Mouse (Mus musculus): ENCODE measurements around the gene Map3k4. TPM values are rescaled to one million over a fixed set of nuclear protein-coding genes. Genes with fewer than 3 reads are reported as not detected.

Gene Map3k4
- total and polyA plus RNA-seq, 2 experiments from 2014 or later, result 36.2 to 52.2 TPM

DNA sequence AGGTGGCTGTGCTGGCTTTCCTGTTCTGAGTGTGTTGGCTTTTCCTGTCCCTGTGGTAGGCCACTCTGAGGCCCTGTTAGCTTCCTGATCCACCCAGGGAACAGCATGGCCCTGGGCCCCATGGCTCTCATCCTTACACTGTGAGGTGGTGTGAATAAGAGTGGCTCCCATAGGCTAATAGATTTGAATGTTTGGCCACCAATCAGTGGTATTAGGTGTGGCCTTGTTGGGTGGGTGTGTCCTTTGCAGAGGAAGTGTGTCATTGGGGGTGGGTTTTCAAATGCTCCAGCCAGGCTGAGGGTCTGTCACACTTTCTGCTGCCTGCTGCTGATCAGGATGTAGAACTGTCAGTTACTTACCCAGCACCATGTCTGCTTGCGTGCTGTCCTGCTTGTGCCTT, 117.5 kb downstream of the Map3k4 start:
- Histone ChIP-seq H3K9ac (replicated peaks; ENCODE audit: low read length) (no peak overlapping the region), H3K4me3 (ENCODE audit: low read length) (no peak overlapping the region), H3K4me2 (ENCODE audit: low read depth, low read length) (no peak overlapping the region), H3K9me3 (ENCODE audit: low read length) (no peaks in the 10 kb centered on the region), H3K27ac (no peak overlapping the region), H3K4me1 (ENCODE audit: insufficient read depth, low read length) (peaks cover 29% of the 10 kb centered on the region), H3K36me3 (ENCODE audit: insufficient read depth, low read length) (peaks cover 5% of the 10 kb centered on the region; the same call in 1 of the 2 replicates), H3K27me3 (ENCODE audit: insufficient read depth, low read length) (no peaks in the 10 kb centered on the region)
- ATAC-seq (no peak), DNase-seq (ENCODE audit: low spot score) (no peak)
- TF ChIP-seq CTCF (IDR thresholded peaks at IDR 0.05; ENCODE audit: low read depth), result no peak
- 100% methylated on average over 1 of the region's 1 CpGs for WGBS

DNA sequence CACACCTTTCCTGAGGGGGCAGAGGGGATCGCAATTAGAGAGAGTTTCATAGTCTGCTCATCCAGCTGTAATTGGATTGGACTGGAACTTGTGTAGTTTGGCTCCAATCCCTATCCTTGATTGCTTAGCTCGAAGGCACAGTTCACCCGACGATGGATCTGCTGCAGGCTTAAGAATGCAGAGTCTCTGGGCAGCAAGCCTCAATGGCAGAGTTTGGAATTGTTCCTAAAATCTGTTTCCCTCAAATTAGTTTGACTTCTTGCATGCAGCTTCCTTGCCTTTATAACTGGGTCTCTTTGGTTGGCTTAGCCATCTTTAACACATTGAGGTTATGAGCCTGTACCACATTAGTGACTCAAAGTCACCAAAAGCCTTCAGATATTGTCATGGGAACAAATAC, 118.7 kb downstream of the Map3k4 start:
- no peak for ATAC-seq
- 42% methylated on average over 4 of the region's 4 CpGs for WGBS

GRCm38 (mm10) chr17:12195604-12196003, 123.0 kb downstream of the Map3k4 start:
- ATAC-seq (no peak), DNase-seq (ENCODE audit: low spot score) (no peak)

More for the DNA sequence above, 118.7 kb downstream of the Map3k4 start:
- no peaks in the 10 kb centered on the region for H3K27me3 ChIP-seq (ENCODE audit: insufficient read depth, low read length)
- H3K4me3 ChIP-seq (ENCODE audit: low read length), result no peak overlapping the region
- no peak overlapping the region for H3K27ac ChIP-seq
- H3K9ac ChIP-seq (replicated peaks; ENCODE audit: low read length), result no peak overlapping the region
- DNase-seq (ENCODE audit: low spot score), result peak; percentile 62
- no peak for TF ChIP-seq CTCF (IDR thresholded peaks at IDR 0.05; ENCODE audit: low read depth)
- peaks cover 5% of the 10 kb centered on the region; the same call in 1 of the 2 replicates for H3K36me3 ChIP-seq (ENCODE audit: insufficient read depth, low read length)
- H3K9me3 ChIP-seq (ENCODE audit: low read length), result no peaks in the 10 kb centered on the region
- H3K4me2 ChIP-seq (ENCODE audit: low read depth, low read length), result no peak overlapping the region
- peaks cover 17% of the 10 kb centered on the region for H3K4me1 ChIP-seq (ENCODE audit: insufficient read depth, low read length)

GRCm38 (mm10) chr17:12195137-12195536, 123.5 kb downstream of the Map3k4 start:
- Histone ChIP-seq H3K9me3 (ENCODE audit: low read length) (no peaks in the 10 kb centered on the region), H3K9ac (replicated peaks; ENCODE audit: low read length) (no peak overlapping the region), H3K4me2 (ENCODE audit: low read depth, low read length) (no peak overlapping the region), H3K4me1 (ENCODE audit: insufficient read depth, low read length) (0 out of 2 replicates have a peak, but pooled peaks cover 6% of the 10 kb centered on the region), H3K4me3 (ENCODE audit: low read length) (no peak overlapping the region), H3K27ac (no peak overlapping the region), H3K27me3 (ENCODE audit: insufficient read depth, low read length) (no peaks in the 10 kb centered on the region), H3K36me3 (ENCODE audit: insufficient read depth, low read length) (peaks cover 5% of the 10 kb centered on the region; the same call in 1 of the 2 replicates)
- DNase-seq (ENCODE audit: low spot score) (no peak), ATAC-seq (0 out of 2 replicates have a peak, but pooled peaks have one; percentile 53)
- no peak for TF ChIP-seq CTCF (IDR thresholded peaks at IDR 0.05; ENCODE audit: low read depth)
- WGBS, result 41% methylated on average over 5 of the region's 5 CpGs

More at GRCm38 (mm10) chr17:12195604-12196003, 123.0 kb downstream of the Map3k4 start:
- H3K27ac ChIP-seq, result no peak overlapping the region
- 0 out of 2 replicates have a peak, but pooled peaks cover 6% of the 10 kb centered on the region for H3K4me1 ChIP-seq (ENCODE audit: insufficient read depth, low read length)
- no peak overlapping the region for H3K4me2 ChIP-seq (ENCODE audit: low read depth, low read length)
- no peak for TF ChIP-seq CTCF (IDR thresholded peaks at IDR 0.05; ENCODE audit: low read depth)
- no peak overlapping the region for H3K9ac ChIP-seq (replicated peaks; ENCODE audit: low read length)
- H3K9me3 ChIP-seq (ENCODE audit: low read length), result no peaks in the 10 kb centered on the region
- no peaks in the 10 kb centered on the region for H3K27me3 ChIP-seq (ENCODE audit: insufficient read depth, low read length)
- peaks cover 5% of the 10 kb centered on the region; the same call in 1 of the 2 replicates for H3K36me3 ChIP-seq (ENCODE audit: insufficient read depth, low read length)
- WGBS, result 84% methylated on average over 10 of the region's 10 CpGs
- no peak overlapping the region for H3K4me3 ChIP-seq (ENCODE audit: low read length)

- Histone ChIP-seq H3K36me3 (ENCODE audit: insufficient read depth, low read length) (no peaks in the 10 kb centered on the region), H3K4me2 (ENCODE audit: low read depth, low read length) (no peak overlapping the region), H3K9me3 (ENCODE audit: low read length) (no peaks in the 10 kb centered on the region), H3K27ac (0 out of 2 replicates have a peak overlapping the region, but pooled peaks have one; percentile 27), H3K9ac (replicated peaks; ENCODE audit: low read length) (no peak overlapping the region), H3K4me3 (ENCODE audit: low read length) (no peak overlapping the region), H3K27me3 (ENCODE audit: insufficient read depth, low read length) (no peaks in the 10 kb centered on the region), H3K4me1 (ENCODE audit: insufficient read depth, low read length) (peaks cover 7% of the 10 kb centered on the region)
- DNase-seq (ENCODE audit: low spot score), result peak; percentile 72
- no peak for TF ChIP-seq CTCF (IDR thresholded peaks at IDR 0.05; ENCODE audit: low read depth)
- peak; percentile 71 for ATAC-seq
- whole genome bisulfite sequencing, result 13% methylated on average over 1 of the region's 1 CpGs
Measured at GRCm38 (mm10) chr17:12187782-12188181, 130.8 kb downstream of the Map3k4 start.

GRCm38 (mm10) chr17:12186341-12186740, 132.3 kb downstream of the Map3k4 start:
- no peaks in the 10 kb centered on the region for H3K27me3 ChIP-seq (ENCODE audit: insufficient read depth, low read length)
- no peak overlapping the region for H3K4me2 ChIP-seq (ENCODE audit: low read depth, low read length)
- no peak overlapping the region for H3K9ac ChIP-seq (replicated peaks; ENCODE audit: low read length)
- H3K4me1 ChIP-seq (ENCODE audit: insufficient read depth, low read length), result peaks cover 7% of the 10 kb centered on the region
- DNase-seq (ENCODE audit: low spot score) (no peak), ATAC-seq (no peak)
- no peaks in the 10 kb centered on the region for H3K36me3 ChIP-seq (ENCODE audit: insufficient read depth, low read length)
- whole genome bisulfite sequencing, result 79% methylated on average over 3 of the region's 3 CpGs
- no peaks in the 10 kb centered on the region for H3K9me3 ChIP-seq (ENCODE audit: low read length)
- no peak overlapping the region for H3K4me3 ChIP-seq (ENCODE audit: low read length)
- no peak for TF ChIP-seq CTCF (IDR thresholded peaks at IDR 0.05; ENCODE audit: low read depth)
- H3K27ac ChIP-seq, result no peak overlapping the region

DNA sequence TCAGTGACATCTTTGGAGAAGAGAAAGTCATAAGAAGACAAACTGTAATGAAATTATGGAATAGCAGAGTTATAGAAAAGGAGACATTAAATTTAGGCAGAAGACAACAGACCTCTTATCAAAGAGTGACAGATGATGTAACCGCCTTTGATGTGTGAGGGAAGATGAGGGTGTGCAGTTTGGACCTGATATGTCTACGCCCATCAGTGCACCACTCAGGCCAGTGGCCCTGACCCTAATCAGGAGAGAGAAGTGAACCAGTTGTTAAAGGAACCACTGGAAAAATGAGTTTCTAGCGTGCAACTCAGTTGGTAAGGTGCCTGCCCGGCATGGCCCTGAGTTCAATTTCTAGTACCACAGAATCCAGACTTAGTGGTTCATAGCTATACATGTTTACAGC, 132.7 kb downstream of the Map3k4 start:
- ATAC-seq (no peak), DNase-seq (ENCODE audit: low spot score) (no peak)
- H3K4me1 ChIP-seq (ENCODE audit: insufficient read depth, low read length), result peaks cover 7% of the 10 kb centered on the region
- no peak for TF ChIP-seq CTCF (IDR thresholded peaks at IDR 0.05; ENCODE audit: low read depth)
- no peaks in the 10 kb centered on the region for H3K36me3 ChIP-seq (ENCODE audit: insufficient read depth, low read length)
- H3K9me3 ChIP-seq (ENCODE audit: low read length), result no peaks in the 10 kb centered on the region
- no peak overlapping the region for H3K4me3 ChIP-seq (ENCODE audit: low read length)
- H3K4me2 ChIP-seq (ENCODE audit: low read depth, low read length), result no peak overlapping the region
- H3K9ac ChIP-seq (replicated peaks; ENCODE audit: low read length), result no peak overlapping the region
- no peak overlapping the region for H3K27ac ChIP-seq
- no peaks in the 10 kb centered on the region for H3K27me3 ChIP-seq (ENCODE audit: insufficient read depth, low read length)
- WGBS, result 96% methylated on average over 4 of the region's 4 CpGs
